Mouse (Mus musculus): ENCODE results near the gene Iqcj. TPM values are rescaled to one million over a fixed set of nuclear protein-coding genes. Genes with fewer than 3 reads are reported as not detected.

Iqcj gene
- polyA plus RNA-seq, 1 experiment from 2014 or later = not detected

GRCm38 (mm10) chr3:67918634-67919259, 26.7 kb downstream of the Iqcj start:
- 64% methylated on average over 8 of the region's 8 CpGs for WGBS (ENCODE audit: insufficient replicate concordance)
- Histone ChIP-seq H3K9ac (replicated peaks) (no peak overlapping the region), H3K9me3 (ENCODE audit: low read length) (no peaks in the 10 kb centered on the region), H3K4me2 (ENCODE audit: low read depth, low read length) (no peak overlapping the region), H3K27me3 (ENCODE audit: insufficient read depth, low read length) (no peaks in the 10 kb centered on the region), H3K4me1 (ENCODE audit: insufficient read depth) (no peaks in the 10 kb centered on the region), H3K4me3 (ENCODE audit: low read depth, low read length) (no peak overlapping the region), H3K36me3 (replicated peaks; ENCODE audit: insufficient read depth, low read length) (no peaks in the 10 kb centered on the region), H3K27ac (ENCODE audit: low read depth) (no peak overlapping the region)
- ATAC-seq (no peak), DNase-seq (no peak)
- TF ChIP-seq CTCF (IDR thresholded peaks at IDR 0.05; ENCODE audit: low read depth) (no peak), EP300 (IDR thresholded peaks at IDR 0.05; ENCODE audit: low read depth) (no peak)

GRCm38 (mm10) chr3:67923095-67923494, 31.1 kb downstream of the Iqcj start:
- no peak for TF ChIP-seq CTCF (IDR thresholded peaks at IDR 0.05; ENCODE audit: low read depth)
- TF ChIP-seq EP300 (IDR thresholded peaks at IDR 0.05; ENCODE audit: low read depth) = no peak
- Histone ChIP-seq H3K4me2 (ENCODE audit: low read depth, low read length) (no peak overlapping the region), H3K9me3 (ENCODE audit: low read length) (no peaks in the 10 kb centered on the region), H3K27ac (ENCODE audit: low read depth) (no peak overlapping the region), H3K27me3 (ENCODE audit: insufficient read depth, low read length) (no peaks in the 10 kb centered on the region), H3K4me3 (ENCODE audit: low read depth, low read length) (no peak overlapping the region), H3K9ac (replicated peaks) (no peak overlapping the region), H3K4me1 (ENCODE audit: insufficient read depth) (no peaks in the 10 kb centered on the region), H3K36me3 (replicated peaks; ENCODE audit: insufficient read depth, low read length) (no peaks in the 10 kb centered on the region)
- WGBS (ENCODE audit: insufficient replicate concordance) = 68% methylated on average over 4 of the region's 4 CpGs
- ATAC-seq = no peak
- no peak for DNase-seq

GRCm38 (mm10) chr3:67925453-67925852, 33.4 kb downstream of the Iqcj start:
- 25% methylated on average over 2 of the region's 2 CpGs for WGBS (ENCODE audit: insufficient replicate concordance)
- Histone ChIP-seq H3K9me3 (ENCODE audit: low read length) (no peaks in the 10 kb centered on the region), H3K36me3 (replicated peaks; ENCODE audit: insufficient read depth, low read length) (no peaks in the 10 kb centered on the region), H3K27ac (ENCODE audit: low read depth) (no peak overlapping the region), H3K4me1 (ENCODE audit: insufficient read depth) (no peaks in the 10 kb centered on the region), H3K4me2 (ENCODE audit: low read depth, low read length) (no peak overlapping the region), H3K4me3 (ENCODE audit: low read depth, low read length) (no peak overlapping the region), H3K9ac (replicated peaks) (no peak overlapping the region), H3K27me3 (ENCODE audit: insufficient read depth, low read length) (no peaks in the 10 kb centered on the region)
- DNase-seq (no peak), ATAC-seq (no peak)
- no peak for TF ChIP-seq EP300 (IDR thresholded peaks at IDR 0.05; ENCODE audit: low read depth)
- no peak for TF ChIP-seq CTCF (IDR thresholded peaks at IDR 0.05; ENCODE audit: low read depth)

GRCm38 (mm10) chr3:67930424-67931133, 38.6 kb downstream of the Iqcj start:
- ATAC-seq (no peak), DNase-seq (no peak)
- no peak overlapping the region for H3K27ac ChIP-seq (ENCODE audit: low read depth)
- TF ChIP-seq EP300 (IDR thresholded peaks at IDR 0.05; ENCODE audit: low read depth) (no peak), CTCF (IDR thresholded peaks at IDR 0.05; ENCODE audit: low read depth) (no peak)
- H3K36me3 ChIP-seq (replicated peaks; ENCODE audit: insufficient read depth, low read length) = no peaks in the 10 kb centered on the region
- no peaks in the 10 kb centered on the region for H3K4me1 ChIP-seq (ENCODE audit: insufficient read depth)
- H3K9me3 ChIP-seq (ENCODE audit: low read length) = no peaks in the 10 kb centered on the region
- H3K4me3 ChIP-seq (ENCODE audit: low read depth, low read length) = no peak overlapping the region
- H3K4me2 ChIP-seq (ENCODE audit: low read depth, low read length) = no peak overlapping the region
- H3K27me3 ChIP-seq (ENCODE audit: insufficient read depth, low read length) = no peaks in the 10 kb centered on the region
- no peak overlapping the region for H3K9ac ChIP-seq (replicated peaks)
- WGBS (ENCODE audit: insufficient replicate concordance) = 77% methylated on average over 10 of the region's 10 CpGs

DNA sequence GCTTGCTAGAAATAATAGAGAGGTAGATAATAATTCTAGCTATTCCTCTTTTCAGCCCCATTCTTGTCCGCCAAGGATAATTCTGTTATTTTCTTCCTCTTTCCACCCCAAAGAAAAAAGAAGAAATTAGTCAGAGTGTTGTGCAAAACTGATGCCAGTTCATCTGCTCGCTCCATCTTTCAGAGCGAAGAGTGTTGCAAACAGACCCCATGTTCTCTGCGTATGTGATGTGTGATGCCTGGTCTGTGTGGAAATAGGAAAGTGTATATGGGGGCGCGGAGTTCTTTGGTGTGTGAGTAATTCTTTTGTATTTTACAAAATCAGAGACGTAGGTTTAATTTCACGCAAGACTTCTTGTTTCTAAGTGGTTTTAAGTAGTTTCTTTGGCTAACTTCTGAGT, 39.2 kb downstream of the Iqcj start:
- TF ChIP-seq CTCF (IDR thresholded peaks at IDR 0.05; ENCODE audit: low read depth) (no peak), EP300 (IDR thresholded peaks at IDR 0.05; ENCODE audit: low read depth) (no peak)
- H3K4me2 ChIP-seq (ENCODE audit: low read depth, low read length) = no peak overlapping the region

GRCm38 (mm10) chr3:67931914-67932313, 39.9 kb downstream of the Iqcj start:
- ATAC-seq = no peak
- H3K4me3 ChIP-seq (ENCODE audit: low read depth, low read length) = no peak overlapping the region
- no peaks in the 10 kb centered on the region for H3K36me3 ChIP-seq (replicated peaks; ENCODE audit: insufficient read depth, low read length)
- H3K9me3 ChIP-seq (ENCODE audit: low read length) = no peaks in the 10 kb centered on the region
- 61% methylated on average over 3 of the region's 3 CpGs for WGBS (ENCODE audit: insufficient replicate concordance)
- no peaks in the 10 kb centered on the region for H3K27me3 ChIP-seq (ENCODE audit: insufficient read depth, low read length)
- H3K9ac ChIP-seq (replicated peaks) = no peak overlapping the region
- no peaks in the 10 kb centered on the region for H3K4me1 ChIP-seq (ENCODE audit: insufficient read depth)
- TF ChIP-seq CTCF (IDR thresholded peaks at IDR 0.05; ENCODE audit: low read depth) (no peak), EP300 (IDR thresholded peaks at IDR 0.05; ENCODE audit: low read depth) (no peak)
- no peak overlapping the region for H3K27ac ChIP-seq (ENCODE audit: low read depth)
- no peak overlapping the region for H3K4me2 ChIP-seq (ENCODE audit: low read depth, low read length)
- DNase-seq = no peak

More for the DNA sequence above, 39.2 kb downstream of the Iqcj start:
- WGBS (ENCODE audit: insufficient replicate concordance) = 83% methylated on average over 8 of the region's 8 CpGs
- DNase-seq (no peak), ATAC-seq (no peak)
- no peak overlapping the region for H3K9ac ChIP-seq (replicated peaks)
- H3K27me3 ChIP-seq (ENCODE audit: insufficient read depth, low read length) = no peaks in the 10 kb centered on the region
- H3K9me3 ChIP-seq (ENCODE audit: low read length) = no peaks in the 10 kb centered on the region
- H3K4me1 ChIP-seq (ENCODE audit: insufficient read depth) = no peaks in the 10 kb centered on the region
- no peaks in the 10 kb centered on the region for H3K36me3 ChIP-seq (replicated peaks; ENCODE audit: insufficient read depth, low read length)
- H3K4me3 ChIP-seq (ENCODE audit: low read depth, low read length) = no peak overlapping the region
- H3K27ac ChIP-seq (ENCODE audit: low read depth) = no peak overlapping the region
